Mouse (Mus musculus) heart, embryonic 16.5 days (tissue): ENCODE data around the gene Atxn1. TPM values are rescaled to one million over a fixed set of nuclear protein-coding genes. Genes with fewer than 3 reads are reported as not detected.

Experiments
- ATAC-seq: fragments of 200-750 bp; cut with Nextera tagmentation; replicated peaks from 2 replicates; pipeline ENCODE4 v1.8.0; 2017; ENCODE audit warnings: moderate number of reproducible peaks; ENCODE audit not compliant: insufficient read depth, low FRiP score; ENCODE audit errors: extremely low read depth
- H3K27ac ChIP-seq: fragments of 300-500 bp; sonication (generic); 2 replicates; pipeline ENCODE4 v1.5.1; 2014; ENCODE audit warnings: mild to moderate bottlenecking, low read length, control low read depth, moderate library complexity
- H3K27me3 ChIP-seq: fragments of 300-500 bp; sonication (generic); 2 replicates; pipeline ENCODE4 v1.6.1; 2014; ENCODE audit warnings: low read length, mixed read lengths; ENCODE audit not compliant: control insufficient read depth, insufficient read depth
- H3K36me3 ChIP-seq: fragments of 300-500 bp; sonication (generic); 2 replicates; pipeline ENCODE4 v1.6.1; 2014; ENCODE audit not compliant: control insufficient read depth, insufficient read depth
- H3K4me1 ChIP-seq: fragments of 300-500 bp; sonication (generic); 2 replicates; pipeline ENCODE4 v1.6.1; 2014; ENCODE audit warnings: low read length, mixed read lengths; ENCODE audit not compliant: control insufficient read depth, insufficient read depth
- H3K4me2 ChIP-seq: fragments of 300-500 bp; sonication (generic); 2 replicates; pipeline ENCODE4 v1.6.1; 2014; ENCODE audit warnings: low read depth, mild to moderate bottlenecking, control low read depth, low read length
- H3K4me3 ChIP-seq: fragments of 300-500 bp; sonication (generic); 2 replicates; pipeline ENCODE4 v1.5.1; 2014; ENCODE audit warnings: mild to moderate bottlenecking, control low read depth, low read length
- H3K9ac ChIP-seq: fragments of 300-500 bp; sonication (generic); 2 replicates; pipeline ENCODE4 v1.6.1; 2014; ENCODE audit warnings: low read length, control low read depth
- H3K9me3 ChIP-seq: fragments of 300-500 bp; sonication (generic); replicated peaks from 2 replicates; pipeline ENCODE4 v1.6.1; 2016; ENCODE audit warnings: low read length; ENCODE audit not compliant: control insufficient read depth
- WGBS: fragments of 180-500 bp; shearing (Covaris S2); extraction: QIAGEN DNeasy Blood & Tissue Kit; methylation state at CpG from one replicate; pipeline ENCODE4 v1.1.7; 2014; 5-methylcytosine and 5-hydroxymethylcytosine counted together
- polyA plus RNA-seq: library from polyadenylated mRNA; unstranded; fragments of >200 nt; fragmentation: Nextera tagmentation; extraction: Ambion mirVana; gene quantifications from 2 replicates; pipeline ENCODE4 v1.2.1, GENCODE M21; 2015

The Atxn1 gene
- polyA plus RNA-seq, 1 experiment from 2014 or later, result 7.2 TPM

GRCm38 (mm10) chr13:45925294-45925693, 39.5 kb downstream of the Atxn1 start:
- Histone ChIP-seq H3K9me3 (no peaks in the 10 kb centered on the region), H3K36me3 (0 out of 2 replicates have a peak, but pooled peaks cover 2% of the 10 kb centered on the region), H3K4me3 (no peak overlapping the region), H3K4me1 (peaks cover 3% of the 10 kb centered on the region; the same call in 1 of the 2 replicates), H3K9ac (no peak overlapping the region), H3K27me3 (no peaks in the 10 kb centered on the region), H3K27ac (no peak overlapping the region), H3K4me2 (no peak overlapping the region)
- 82% methylated on average over 4 of the region's 4 CpGs for WGBS
- no peak for ATAC-seq

GRCm38 (mm10) chr13:45924555-45924954, 40.3 kb downstream of the Atxn1 start:
- Histone ChIP-seq H3K27ac (0 out of 2 replicates have a peak overlapping the region, but pooled peaks have one; percentile 22), H3K4me3 (no peak overlapping the region), H3K4me2 (0 out of 2 replicates have a peak overlapping the region, but pooled peaks have one; percentile 12), H3K27me3 (no peaks in the 10 kb centered on the region), H3K4me1 (peaks cover 3% of the 10 kb centered on the region; the same call in 1 of the 2 replicates), H3K9me3 (no peaks in the 10 kb centered on the region), H3K36me3 (0 out of 2 replicates have a peak, but pooled peaks cover 2% of the 10 kb centered on the region), H3K9ac (no peak overlapping the region)
- no peak for ATAC-seq
- WGBS, result 49% methylated on average over 7 of the region's 7 CpGs

GRCm38 (mm10) chr13:45923086-45923485, 41.7 kb downstream of the Atxn1 start:
- Histone ChIP-seq H3K27me3 (no peaks in the 10 kb centered on the region), H3K9me3 (no peaks in the 10 kb centered on the region), H3K36me3 (no peaks in the 10 kb centered on the region), H3K4me1 (peaks cover 3% of the 10 kb centered on the region; the same call in 1 of the 2 replicates), H3K4me3 (no peak overlapping the region), H3K27ac (no peak overlapping the region), H3K4me2 (no peak overlapping the region), H3K9ac (no peak overlapping the region)
- 97% methylated on average over 1 of the region's 1 CpGs for WGBS
- ATAC-seq, result no peak

DNA sequence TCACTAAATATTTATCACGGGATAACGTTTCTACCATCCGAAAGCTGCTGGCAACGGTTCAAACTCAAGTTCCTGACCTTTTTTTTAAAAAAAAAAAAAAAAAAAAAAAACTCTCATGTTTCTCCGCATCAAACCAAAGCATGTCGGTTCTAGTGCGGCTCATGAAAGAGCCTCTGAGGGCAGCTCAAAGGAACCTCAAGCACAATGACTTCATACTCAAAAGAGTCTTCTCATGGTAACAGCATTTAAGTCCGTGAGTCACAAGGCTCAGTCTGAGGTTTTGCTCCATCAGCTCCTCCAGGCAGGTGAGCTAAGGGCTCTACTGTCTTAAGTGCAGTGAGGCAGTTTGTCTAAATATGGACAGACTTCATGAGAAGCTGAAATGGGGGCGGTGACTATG, 42.3 kb downstream of the Atxn1 start:
- H3K4me1 ChIP-seq, result peaks cover 3% of the 10 kb centered on the region; the same call in 1 of the 2 replicates
- 46% methylated on average over 9 of the region's 9 CpGs for WGBS
- no peak overlapping the region for H3K4me3 ChIP-seq
- H3K9ac ChIP-seq, result no peak overlapping the region
- no peak overlapping the region for H3K27ac ChIP-seq
- ATAC-seq, result 0 out of 2 replicates have a peak, but pooled peaks have one; percentile 37
- H3K9me3 ChIP-seq, result no peaks in the 10 kb centered on the region
- H3K36me3 ChIP-seq, result no peaks in the 10 kb centered on the region
- H3K4me2 ChIP-seq, result peak overlapping the region; percentile 7; the same call in 1 of the 2 replicates
- H3K27me3 ChIP-seq, result no peaks in the 10 kb centered on the region

GRCm38 (mm10) chr13:45918956-45919711, 45.7 kb downstream of the Atxn1 start:
- Histone ChIP-seq H3K9me3 (no peaks in the 10 kb centered on the region), H3K36me3 (no peaks in the 10 kb centered on the region), H3K4me1 (peaks cover 6% of the 10 kb centered on the region; the same call in 1 of the 2 replicates), H3K9ac (no peak overlapping the region), H3K4me3 (no peak overlapping the region), H3K4me2 (no peak overlapping the region), H3K27me3 (no peaks in the 10 kb centered on the region), H3K27ac (no peak overlapping the region)
- WGBS, result 92% methylated on average over 14 of the region's 15 CpGs
- ATAC-seq, result no peak

DNA sequence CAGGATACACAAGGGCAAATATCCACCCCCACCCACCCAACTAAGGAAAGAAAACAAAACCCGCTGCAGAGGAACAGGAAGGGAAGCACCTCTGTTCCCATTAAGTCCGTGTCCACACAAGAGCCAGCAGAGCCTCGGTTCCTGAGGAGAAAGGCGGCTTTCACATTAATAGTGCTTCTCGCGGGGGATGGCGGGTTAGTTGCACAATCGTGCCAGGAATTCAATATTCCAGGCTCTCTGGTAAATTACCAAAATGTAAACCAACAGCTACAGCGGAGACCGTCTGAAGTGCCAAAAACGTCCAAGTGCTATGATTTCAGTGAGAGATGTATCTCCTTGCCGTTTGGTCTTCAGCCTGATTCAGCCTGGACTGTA, 46.8 kb downstream of the Atxn1 start:
- no peak overlapping the region for H3K27ac ChIP-seq
- WGBS, result 68% methylated on average over 12 of the region's 12 CpGs
- ATAC-seq, result no peak
- no peaks in the 10 kb centered on the region for H3K27me3 ChIP-seq
- H3K4me2 ChIP-seq, result no peak overlapping the region
- H3K4me1 ChIP-seq, result 0 out of 2 replicates have a peak, but pooled peaks cover 6% of the 10 kb centered on the region
- no peaks in the 10 kb centered on the region for H3K9me3 ChIP-seq
- no peaks in the 10 kb centered on the region for H3K36me3 ChIP-seq
- H3K4me3 ChIP-seq, result no peak overlapping the region
- H3K9ac ChIP-seq, result no peak overlapping the region

GRCm38 (mm10) chr13:45917058-45918005, 47.5 kb downstream of the Atxn1 start:
- Histone ChIP-seq H3K4me2 (no peak overlapping the region), H3K36me3 (no peaks in the 10 kb centered on the region), H3K27me3 (no peaks in the 10 kb centered on the region), H3K4me3 (no peak overlapping the region), H3K9me3 (no peaks in the 10 kb centered on the region), H3K27ac (no peak overlapping the region), H3K9ac (no peak overlapping the region), H3K4me1 (0 out of 2 replicates have a peak, but pooled peaks cover 3% of the 10 kb centered on the region)
- ATAC-seq, result no peak
- WGBS, result 90% methylated on average over 21 of the region's 21 CpGs

DNA sequence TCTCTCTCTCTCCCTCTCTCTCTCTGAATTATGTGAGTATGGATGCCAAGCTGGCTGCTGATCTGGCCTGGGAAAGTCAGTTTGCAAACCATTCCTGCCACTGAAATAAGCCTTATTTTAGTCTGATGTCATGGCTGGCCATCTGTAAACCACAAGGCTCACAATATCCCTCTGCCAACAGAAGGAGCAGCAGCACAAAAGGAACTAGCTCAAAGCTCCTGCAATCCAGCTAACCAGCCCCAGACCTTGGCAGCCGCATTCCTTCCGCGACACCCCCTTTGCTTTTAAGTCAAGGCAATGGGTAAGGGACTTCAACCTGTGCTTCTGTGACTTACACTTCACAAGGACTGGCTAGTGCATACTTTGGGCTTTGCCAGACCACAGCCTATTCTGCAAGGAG, 48.9 kb downstream of the Atxn1 start:
- H3K4me1 ChIP-seq, result 0 out of 2 replicates have a peak, but pooled peaks cover 3% of the 10 kb centered on the region
- ATAC-seq, result no peak
- H3K9me3 ChIP-seq, result no peaks in the 10 kb centered on the region
- H3K4me3 ChIP-seq, result no peak overlapping the region
- H3K9ac ChIP-seq, result no peak overlapping the region
- no peaks in the 10 kb centered on the region for H3K27me3 ChIP-seq
- no peak overlapping the region for H3K27ac ChIP-seq
- WGBS, result 89% methylated on average over 3 of the region's 3 CpGs
- H3K36me3 ChIP-seq, result no peaks in the 10 kb centered on the region
- no peak overlapping the region for H3K4me2 ChIP-seq
